Mouse (Mus musculus) kidney, adult 2 months (tissue): ENCODE results near the gene Dctn2. TPM values are rescaled to one million over a fixed set of nuclear protein-coding genes. Genes with fewer than 3 reads are reported as not detected.

Source experiments
- DNase-seq: peaks from one replicate; pipeline ENCODE4 v3.0.0; 2021
- H3K27ac ChIP-seq: fragments of 200-500 bp; 2 replicates; pipeline ENCODE4 v1.5.1; 2012; ENCODE audit warnings: low read depth, low read length, control low read depth, inconsistent platforms; ENCODE audit not compliant: insufficient read depth
- H3K27me3 ChIP-seq: fragments of 200-500 bp; replicated peaks from 2 replicates; pipeline ENCODE4 v1.6.1; 2012; ENCODE audit warnings: mild to moderate bottlenecking, moderate library complexity, low read length, inconsistent platforms; ENCODE audit not compliant: control insufficient read depth, insufficient read depth
- H3K36me3 ChIP-seq: fragments of 200-500 bp; 2 replicates; pipeline ENCODE4 v1.6.1; 2012; ENCODE audit warnings: mild to moderate bottlenecking, moderate library complexity, low read length, inconsistent platforms; ENCODE audit not compliant: control insufficient read depth, insufficient read depth
- H3K4me1 ChIP-seq: fragments of 200-500 bp; 2 replicates; pipeline ENCODE4 v1.6.1; 2011; ENCODE audit warnings: low read length; ENCODE audit not compliant: control insufficient read depth, insufficient read depth
- H3K4me3 ChIP-seq: fragments of 200-500 bp; 2 replicates; pipeline ENCODE4 v1.5.1; 2011; ENCODE audit warnings: mild to moderate bottlenecking, low read depth, low read length, control low read depth; ENCODE audit not compliant: insufficient read depth
- CTCF ChIP-seq: fragments of 200-500 bp; conservative IDR thresholded peaks from 2 replicates; pipeline ENCODE4 v1.5.1; 2011; ENCODE audit warnings: low read depth, mild to moderate bottlenecking, control low read depth, low read length, moderate library complexity, mixed read lengths; ENCODE audit not compliant: insufficient read depth, insufficient read length
- POLR2A ChIP-seq: fragments of 200-500 bp; IDR thresholded peaks from one replicate; pipeline ENCODE4 v1.6.1; 2011; ENCODE audit warnings: low read depth, low read length, control low read depth
- WGBS: fragments of 180-500 bp; shearing (Covaris S2); methylation state at CpG from one replicate; pipeline ENCODE4 v1.1.7; 2018; 5-methylcytosine and 5-hydroxymethylcytosine counted together
- polyA plus RNA-seq: library from polyadenylated mRNA; depleted of rRNA; stranded (reverse); fragments of >200 nt; gene quantifications from 2 replicates; pipeline ENCODE4 v1.2.3, GENCODE M21; 2012

The Dctn2 gene
- polyA plus RNA-seq, 1 experiment, result 181 TPM

DNA sequence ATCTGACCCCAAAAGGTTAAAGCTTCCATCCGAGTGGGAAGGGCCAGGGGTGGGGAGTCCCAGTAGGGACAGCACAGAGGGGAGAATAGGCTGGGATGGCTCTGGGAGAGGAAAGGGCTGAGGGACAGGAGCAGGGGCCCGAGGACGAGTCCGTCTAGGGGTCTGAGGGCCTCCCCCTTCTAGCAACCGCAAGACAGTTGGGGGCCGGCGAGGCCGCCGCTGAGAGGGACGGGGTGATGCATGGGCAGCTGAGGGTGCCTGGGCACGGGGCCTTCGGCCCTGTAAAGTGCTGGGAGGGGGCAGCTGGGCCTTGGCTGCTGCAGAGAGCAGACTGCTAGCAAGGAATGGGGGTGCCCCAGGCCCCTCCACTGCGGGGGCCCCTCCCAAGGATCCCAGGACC, 19.5 kb downstream of the Dctn2 start:
- Histone ChIP-seq H3K4me3 (no peak overlapping the region), H3K27me3 (no peaks in the 10 kb centered on the region), H3K36me3 (peaks cover 3% of the 10 kb centered on the region), H3K4me1 (peaks cover 19% of the 10 kb centered on the region), H3K27ac (no peak overlapping the region)
- whole genome bisulfite sequencing, result 77% methylated on average over 13 of the region's 13 CpGs
- DNase-seq, result no peak
- TF ChIP-seq CTCF, result no peak
- TF ChIP-seq POLR2A, result no peak

DNA sequence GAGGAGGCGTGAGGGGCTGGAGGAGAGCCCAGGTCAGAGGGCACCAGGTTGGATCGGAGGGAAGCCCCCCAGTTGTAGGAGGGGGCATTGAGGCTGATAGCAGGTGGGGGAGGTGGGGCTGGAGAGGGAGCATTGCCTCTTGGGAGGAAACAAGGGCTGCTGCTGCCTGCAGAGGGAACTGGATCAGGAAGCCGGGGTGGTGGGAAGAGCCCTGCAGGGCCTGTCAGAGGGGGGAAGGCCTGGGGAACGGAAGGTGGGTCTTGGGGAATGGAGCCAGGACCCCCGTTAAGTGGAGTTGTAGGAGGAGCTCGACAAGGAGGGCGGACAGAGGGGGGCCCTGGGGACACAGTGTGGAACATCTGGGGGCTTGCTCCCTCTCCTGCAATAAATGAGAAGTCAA, 20.0 kb downstream of the Dctn2 start:
- 58% methylated on average over 7 of the region's 7 CpGs for WGBS

DNA sequence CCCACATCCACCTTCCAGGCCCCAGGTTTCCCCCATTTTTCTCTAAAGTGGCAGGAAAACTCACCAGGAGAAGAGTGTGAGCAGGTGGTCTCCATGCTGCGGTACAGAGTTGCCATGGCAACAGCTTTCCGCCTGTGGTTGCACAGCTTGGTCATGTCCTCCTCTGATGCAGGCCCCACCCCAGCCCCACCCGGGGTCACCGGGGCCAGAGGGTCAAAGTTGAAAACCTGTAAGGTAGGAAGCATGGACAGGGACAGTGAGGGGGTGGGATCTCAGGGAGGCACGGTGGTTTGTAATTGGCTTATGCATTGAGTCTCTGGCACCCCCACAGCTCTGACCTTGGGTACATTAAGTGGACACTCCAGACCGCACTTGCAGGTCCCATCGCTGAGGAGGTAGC, 20.6 kb downstream of the Dctn2 start:
- Histone ChIP-seq H3K4me3 (no peak overlapping the region), H3K4me1 (peaks cover 23% of the 10 kb centered on the region), H3K27ac (no peak overlapping the region), H3K27me3 (no peaks in the 10 kb centered on the region), H3K36me3 (peaks cover 3% of the 10 kb centered on the region)
- WGBS, result 50% methylated on average over 7 of the region's 7 CpGs
- no peak for DNase-seq
- TF ChIP-seq POLR2A (no peak), CTCF (no peak)

More for the DNA sequence above, 20.0 kb downstream of the Dctn2 start:
- Histone ChIP-seq H3K4me1 (peaks cover 19% of the 10 kb centered on the region), H3K4me3 (no peak overlapping the region), H3K36me3 (peaks cover 3% of the 10 kb centered on the region), H3K27me3 (no peaks in the 10 kb centered on the region), H3K27ac (no peak overlapping the region)
- TF ChIP-seq POLR2A (no peak), CTCF (no peak)
- DNase-seq, result no peak

DNA sequence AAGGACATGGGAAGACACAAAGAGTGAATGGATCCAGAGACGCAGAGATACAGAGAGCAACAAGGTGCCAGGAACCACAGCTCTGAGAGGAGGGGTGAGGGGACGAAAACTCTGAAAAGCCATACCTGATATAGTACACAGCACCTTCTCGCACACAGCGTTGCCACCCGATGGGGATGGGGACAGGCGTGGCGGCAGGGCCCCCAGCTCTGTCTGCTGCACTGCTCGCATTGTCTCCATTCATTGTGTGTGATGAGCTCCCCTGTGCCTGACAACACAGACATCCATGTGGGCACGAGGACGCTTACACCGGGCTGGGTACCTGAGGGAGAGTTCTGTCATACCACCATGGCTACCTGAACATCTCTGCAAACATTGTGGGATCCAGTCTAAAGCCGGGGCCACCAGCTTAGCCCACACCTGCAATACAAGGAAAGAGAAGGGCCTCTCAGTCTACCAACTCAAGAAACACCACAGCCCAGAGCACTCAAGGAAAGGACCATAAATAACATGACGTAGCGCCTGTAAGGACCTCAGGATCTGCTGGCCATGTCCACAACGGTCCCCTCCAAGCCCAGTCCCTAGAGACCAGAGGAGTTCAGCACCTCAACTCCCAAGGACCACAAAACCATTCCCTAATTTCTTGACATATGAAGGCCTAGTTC, 21.2 kb downstream of the Dctn2 start:
- H3K27ac ChIP-seq, result peak overlapping the region; percentile 94
- peaks cover 23% of the 10 kb centered on the region for H3K4me1 ChIP-seq
- peak overlapping the region; percentile 69 for H3K4me3 ChIP-seq
- H3K36me3 ChIP-seq, result peaks cover 3% of the 10 kb centered on the region
- DNase-seq, result no peak
- H3K27me3 ChIP-seq, result no peaks in the 10 kb centered on the region
- WGBS, result 53% methylated on average over 15 of the region's 15 CpGs
- no peak for TF ChIP-seq POLR2A

DNA sequence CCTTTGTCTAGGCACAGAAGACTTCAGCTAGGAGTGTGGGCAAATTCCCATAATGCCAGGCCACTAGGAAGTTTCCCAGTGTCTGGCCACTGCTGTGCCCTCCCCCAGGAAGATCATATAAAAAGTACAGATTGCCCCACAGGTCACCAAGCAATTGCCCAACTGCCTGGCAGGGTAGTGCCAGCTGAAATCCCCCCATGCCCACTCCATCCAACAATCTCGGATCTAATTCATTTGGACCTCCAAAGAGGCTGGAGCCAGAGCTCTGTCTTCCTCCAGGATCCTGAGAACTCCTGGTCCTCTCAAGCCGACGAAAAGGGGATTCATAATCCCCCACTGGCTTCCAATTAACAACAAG, 21.7 kb downstream of the Dctn2 start:
- WGBS, result 0% methylated on average over 3 of the region's 3 CpGs
- Histone ChIP-seq H3K4me1 (peaks cover 24% of the 10 kb centered on the region), H3K27me3 (no peaks in the 10 kb centered on the region), H3K27ac (peak overlapping the region; percentile 94), H3K36me3 (peaks cover 3% of the 10 kb centered on the region), H3K4me3 (peak overlapping the region; percentile 69)
- DNase-seq, result no peak
- TF ChIP-seq POLR2A (no peak), CTCF (no peak)

DNA sequence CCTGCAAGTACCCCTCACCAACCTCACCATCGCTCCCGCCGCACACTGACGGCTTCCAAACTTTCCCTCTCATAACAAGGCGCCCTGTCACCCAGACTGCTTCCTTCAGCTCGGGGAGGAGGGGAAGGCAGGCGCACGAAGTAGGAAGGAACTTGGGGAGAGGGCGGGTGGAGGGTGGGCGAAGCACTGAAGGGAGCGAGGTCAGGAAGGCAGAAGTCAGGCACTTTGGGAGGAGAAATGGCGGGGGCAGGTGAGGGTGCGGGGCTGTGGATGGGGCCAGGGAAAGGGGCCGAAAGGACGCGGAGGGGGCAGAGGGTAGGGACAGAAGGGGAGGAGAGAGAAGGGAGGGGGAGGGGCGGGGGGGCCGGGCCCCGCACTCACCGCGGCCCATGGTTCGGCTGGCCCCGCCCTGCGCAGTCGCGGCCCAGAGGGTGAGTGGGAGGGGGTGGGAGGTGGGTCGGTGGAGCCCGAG, 22.2 kb downstream of the Dctn2 start:
- WGBS, result 2% methylated on average over 21 of the region's 28 CpGs
- Histone ChIP-seq H3K27ac (peak overlapping the region; percentile 94), H3K4me1 (peaks cover 28% of the 10 kb centered on the region), H3K4me3 (peak overlapping the region; percentile 69), H3K36me3 (peaks cover 1% of the 10 kb centered on the region; the same call in 1 of the 2 replicates), H3K27me3 (no peaks in the 10 kb centered on the region)
- peak; percentile 67 for DNase-seq
- TF ChIP-seq CTCF, result no peak
- TF ChIP-seq POLR2A, result peak; percentile 5

DNA sequence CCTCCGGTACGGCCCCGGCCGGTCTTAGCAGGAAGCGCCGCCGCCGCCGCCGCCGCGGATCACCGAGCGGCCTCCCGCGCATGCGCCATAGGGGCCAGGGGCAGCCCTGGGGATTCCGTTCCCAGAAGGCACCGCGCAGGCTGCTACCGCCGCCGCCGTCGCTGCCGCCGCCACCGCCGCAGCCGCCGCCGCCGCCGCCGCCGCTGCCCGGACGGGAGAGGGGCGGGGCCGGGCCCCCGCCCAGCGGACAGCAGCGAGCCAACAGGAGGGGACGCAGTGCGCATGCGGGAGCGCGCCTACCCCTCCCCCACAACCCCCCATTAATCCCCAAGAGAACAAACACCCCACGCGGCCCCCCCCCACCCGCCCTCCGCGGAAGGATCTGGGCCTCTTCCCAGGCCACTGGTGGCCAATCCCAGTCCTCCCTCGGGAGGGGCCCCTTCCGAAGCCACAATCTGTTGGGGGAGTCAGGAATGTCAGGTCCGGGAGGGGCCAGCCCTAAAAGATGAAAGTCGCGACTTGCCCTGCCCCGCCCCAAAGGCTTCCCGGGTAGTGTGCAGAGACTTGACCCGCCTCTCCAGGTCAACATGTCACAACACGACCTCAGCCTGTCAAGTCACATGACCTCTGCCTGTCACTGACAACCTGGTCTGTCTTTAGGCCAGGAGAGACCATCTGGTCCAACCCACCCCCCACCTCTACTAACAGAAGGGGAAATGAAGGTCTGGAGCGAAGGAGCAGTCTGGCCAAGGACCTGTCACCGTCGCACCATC, 22.8 kb downstream of the Dctn2 start, which contains the start of gene Mbd6:
Gene Mbd6 (minus strand): TSS at position 219 of the 773 bp plus-strand sequence.
- peak within 1 kb of the TSS; percentile 98 for H3K27ac ChIP-seq
- peaks cover 31% of the 10 kb centered on the region for H3K4me1 ChIP-seq
- DNase-seq, result peak; percentile 95
- H3K4me3 ChIP-seq, result peak within 1 kb of the TSS; percentile 69
- H3K36me3 ChIP-seq, result no peaks in the 10 kb centered on the region; the same call in 1 of the 2 replicates
- TF ChIP-seq CTCF, result no peak
- TF ChIP-seq POLR2A, result no peak
- WGBS, result under 1% methylated on average over 32 of the region's 65 CpGs
- H3K27me3 ChIP-seq, result no peaks in the 10 kb centered on the region
